Mouse (Mus musculus): ENCODE data around the gene Heatr6. TPM values are rescaled to one million over a fixed set of nuclear protein-coding genes. Genes with fewer than 3 reads are reported as not detected.

Gene Heatr6
- polyA plus RNA-seq, 1 experiment from 2014 or later, result 25.7 TPM

DNA sequence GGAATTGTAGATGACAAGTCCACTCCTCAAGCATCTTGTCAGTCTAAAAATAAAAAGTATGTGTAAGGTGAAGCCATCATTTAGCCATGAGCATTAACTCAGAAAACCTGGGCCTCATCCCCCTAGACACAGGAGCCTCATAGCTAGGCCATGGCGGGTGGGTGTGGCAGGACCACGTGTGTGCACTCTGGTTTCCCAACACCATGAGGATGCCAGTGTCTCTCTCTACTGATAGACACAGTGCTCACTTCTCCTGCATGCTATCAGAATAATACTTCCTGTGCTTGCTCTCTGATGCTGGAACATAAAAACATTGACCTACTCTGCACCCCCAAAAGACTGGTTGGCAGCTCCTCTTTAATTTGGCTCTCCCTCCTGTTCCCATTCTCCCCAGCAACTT is 17.6 kb upstream of the Heatr6 start:
- WGBS, result 77% methylated on average over 2 of the region's 2 CpGs

GRCm38 (mm10) chr11:83737109-83737558 is 16.4 kb upstream of the Heatr6 start:
- Histone ChIP-seq H3K4me2 (no peak overlapping the region), H3K9me3 (no peaks in the 10 kb centered on the region), H3K9ac (no peak overlapping the region), H3K36me3 (no peaks in the 10 kb centered on the region), H3K4me1 (no peaks in the 10 kb centered on the region), H3K27ac (no peak overlapping the region), H3K4me3 (no peak overlapping the region), H3K27me3 (peaks cover 11% of the 10 kb centered on the region)
- no peak for ATAC-seq (ENCODE audit: insufficient number of reproducible peaks, low FRiP score, low TSS enrichment, low read depth)
- WGBS, result 77% methylated on average over 3 of the region's 3 CpGs

More for the DNA sequence above, 17.6 kb upstream of the Heatr6 start:
- no peaks in the 10 kb centered on the region for H3K36me3 ChIP-seq
- H3K27me3 ChIP-seq, result peaks cover 4% of the 10 kb centered on the region
- ATAC-seq (ENCODE audit: insufficient number of reproducible peaks, low FRiP score, low TSS enrichment, low read depth), result no peak
- no peak overlapping the region for H3K27ac ChIP-seq
- H3K9me3 ChIP-seq, result no peaks in the 10 kb centered on the region
- no peak overlapping the region for H3K4me2 ChIP-seq
- no peak overlapping the region for H3K4me3 ChIP-seq
- no peak overlapping the region for H3K9ac ChIP-seq
- no peaks in the 10 kb centered on the region for H3K4me1 ChIP-seq

- H3K9ac ChIP-seq, result no peak overlapping the region
- whole genome bisulfite sequencing, result 18% methylated on average over 5 of the region's 5 CpGs
Measured at GRCm38 (mm10) chr11:83739241-83739640, 14.3 kb upstream of the Heatr6 start.

GRCm38 (mm10) chr11:83740443-83740991 is 13.0 kb upstream of the Heatr6 start:
- H3K9ac ChIP-seq, result no peak overlapping the region
- 74% methylated on average over 4 of the region's 4 CpGs for WGBS
- no peaks in the 10 kb centered on the region for H3K4me1 ChIP-seq
- H3K27ac ChIP-seq, result no peak overlapping the region
- H3K27me3 ChIP-seq, result peaks cover 15% of the 10 kb centered on the region
- ATAC-seq (ENCODE audit: insufficient number of reproducible peaks, low FRiP score, low TSS enrichment, low read depth), result no peak
- H3K36me3 ChIP-seq, result no peaks in the 10 kb centered on the region
- no peak overlapping the region for H3K4me2 ChIP-seq
- H3K9me3 ChIP-seq, result no peaks in the 10 kb centered on the region
- H3K4me3 ChIP-seq, result no peak overlapping the region

More at GRCm38 (mm10) chr11:83739241-83739640, 14.3 kb upstream of the Heatr6 start:
- H3K4me2 ChIP-seq, result no peak overlapping the region
- H3K4me3 ChIP-seq, result no peak overlapping the region
- no peak overlapping the region for H3K27ac ChIP-seq
- H3K4me1 ChIP-seq, result no peaks in the 10 kb centered on the region
- no peak for ATAC-seq (ENCODE audit: insufficient number of reproducible peaks, low FRiP score, low TSS enrichment, low read depth)
- peaks cover 11% of the 10 kb centered on the region for H3K27me3 ChIP-seq
- H3K9me3 ChIP-seq, result no peaks in the 10 kb centered on the region
- no peaks in the 10 kb centered on the region for H3K36me3 ChIP-seq

GRCm38 (mm10) chr11:83741841-83742240 is 11.7 kb upstream of the Heatr6 start:
- ATAC-seq (ENCODE audit: insufficient number of reproducible peaks, low FRiP score, low TSS enrichment, low read depth), result no peak
- H3K9me3 ChIP-seq, result no peaks in the 10 kb centered on the region
- no peak overlapping the region for H3K9ac ChIP-seq
- no peaks in the 10 kb centered on the region for H3K36me3 ChIP-seq
- 77% methylated on average over 5 of the region's 5 CpGs for WGBS
- H3K4me2 ChIP-seq, result no peak overlapping the region
- peaks cover 24% of the 10 kb centered on the region for H3K27me3 ChIP-seq
- no peak overlapping the region for H3K27ac ChIP-seq
- no peaks in the 10 kb centered on the region for H3K4me1 ChIP-seq
- no peak overlapping the region for H3K4me3 ChIP-seq

- 56% methylated on average over 9 of the region's 9 CpGs for WGBS
- Histone ChIP-seq H3K36me3 (no peaks in the 10 kb centered on the region), H3K27ac (no peak overlapping the region)
Measured at GRCm38 (mm10) chr11:83742731-83743355, 10.7 kb upstream of the Heatr6 start.

DNA sequence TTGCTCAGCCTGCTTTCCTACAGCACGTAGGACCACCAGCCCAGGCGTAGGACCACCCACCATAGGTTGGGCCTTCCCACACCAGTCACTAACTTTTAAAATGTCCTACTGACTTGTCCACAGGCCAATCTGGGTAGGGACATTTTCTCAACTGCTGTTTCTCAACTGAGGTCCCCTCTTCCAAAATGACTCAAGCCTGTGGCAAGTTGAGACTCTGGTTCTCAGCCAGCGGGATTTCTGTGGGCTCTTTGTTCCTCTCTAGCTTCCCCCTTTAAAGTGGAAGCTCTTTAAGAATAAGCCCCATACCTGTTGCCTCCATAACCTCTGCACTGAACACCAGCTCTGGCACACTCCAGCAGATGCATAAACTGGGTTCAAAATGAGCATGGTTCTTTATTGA is 10.0 kb upstream of the Heatr6 start:
- Histone ChIP-seq H3K9ac (no peak overlapping the region), H3K27me3 (peaks cover 36% of the 10 kb centered on the region), H3K4me1 (no peaks in the 10 kb centered on the region), H3K4me2 (no peak overlapping the region), H3K4me3 (no peak overlapping the region), H3K9me3 (no peaks in the 10 kb centered on the region), H3K36me3 (no peaks in the 10 kb centered on the region), H3K27ac (no peak overlapping the region)
- WGBS, result 87% methylated on average over 3 of the region's 3 CpGs
- ATAC-seq (ENCODE audit: insufficient number of reproducible peaks, low FRiP score, low TSS enrichment, low read depth), result no peak

More at GRCm38 (mm10) chr11:83742731-83743355, 10.7 kb upstream of the Heatr6 start:
- Histone ChIP-seq H3K4me1 (no peaks in the 10 kb centered on the region), H3K4me2 (no peak overlapping the region), H3K9ac (no peak overlapping the region), H3K4me3 (no peak overlapping the region), H3K9me3 (no peaks in the 10 kb centered on the region), H3K27me3 (peaks cover 29% of the 10 kb centered on the region)
- ATAC-seq (ENCODE audit: insufficient number of reproducible peaks, low FRiP score, low TSS enrichment, low read depth), result no peak

DNA sequence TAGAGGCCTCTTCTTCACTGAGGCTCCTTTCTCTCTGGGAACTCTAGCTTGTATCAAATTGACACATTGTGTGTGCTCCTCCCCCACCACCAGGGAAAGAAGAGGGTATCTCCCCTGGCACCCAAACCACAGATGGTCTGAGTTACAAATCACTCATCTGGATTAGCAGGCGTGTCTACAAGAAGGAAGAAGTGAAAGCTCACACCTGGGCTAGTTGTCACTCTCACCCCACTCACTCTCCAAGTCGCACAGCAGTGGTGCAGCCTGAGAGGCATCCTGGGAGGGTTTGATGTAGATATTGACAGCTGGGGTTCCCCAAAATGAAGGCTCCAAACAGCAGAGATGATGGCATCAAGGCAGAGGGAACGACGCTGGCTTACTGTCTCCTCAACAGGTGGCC is 7.3 kb upstream of the Heatr6 start:
- H3K4me1 ChIP-seq, result no peaks in the 10 kb centered on the region

GRCm38 (mm10) chr11:83746681-83747080 is 6.8 kb upstream of the Heatr6 start, which contains the start of gene Wfdc21:
TSS of gene Wfdc21 (plus strand) at chr11:83746940.
- Histone ChIP-seq H3K4me2 (no peak within 1 kb of the TSS), H3K4me1 (no peaks in the 10 kb centered on the region), H3K9me3 (no peaks in the 10 kb centered on the region), H3K27me3 (peaks cover 31% of the 10 kb centered on the region), H3K4me3 (no peak within 1 kb of the TSS), H3K27ac (no peak within 1 kb of the TSS), H3K9ac (no peak within 1 kb of the TSS), H3K36me3 (no peaks in the 10 kb centered on the region)
- ATAC-seq (ENCODE audit: insufficient number of reproducible peaks, low FRiP score, low TSS enrichment, low read depth), result no peak
- 65% methylated on average over 5 of the region's 5 CpGs for WGBS

More for the DNA sequence above, 7.3 kb upstream of the Heatr6 start:
- H3K9me3 ChIP-seq, result no peaks in the 10 kb centered on the region
- no peak overlapping the region for H3K4me2 ChIP-seq
- peaks cover 30% of the 10 kb centered on the region for H3K27me3 ChIP-seq
- H3K4me3 ChIP-seq, result no peak overlapping the region
- ATAC-seq (ENCODE audit: insufficient number of reproducible peaks, low FRiP score, low TSS enrichment, low read depth), result no peak
- no peaks in the 10 kb centered on the region for H3K36me3 ChIP-seq
- 49% methylated on average over 4 of the region's 4 CpGs for WGBS
- no peak overlapping the region for H3K9ac ChIP-seq
- H3K27ac ChIP-seq, result no peak overlapping the region

DNA sequence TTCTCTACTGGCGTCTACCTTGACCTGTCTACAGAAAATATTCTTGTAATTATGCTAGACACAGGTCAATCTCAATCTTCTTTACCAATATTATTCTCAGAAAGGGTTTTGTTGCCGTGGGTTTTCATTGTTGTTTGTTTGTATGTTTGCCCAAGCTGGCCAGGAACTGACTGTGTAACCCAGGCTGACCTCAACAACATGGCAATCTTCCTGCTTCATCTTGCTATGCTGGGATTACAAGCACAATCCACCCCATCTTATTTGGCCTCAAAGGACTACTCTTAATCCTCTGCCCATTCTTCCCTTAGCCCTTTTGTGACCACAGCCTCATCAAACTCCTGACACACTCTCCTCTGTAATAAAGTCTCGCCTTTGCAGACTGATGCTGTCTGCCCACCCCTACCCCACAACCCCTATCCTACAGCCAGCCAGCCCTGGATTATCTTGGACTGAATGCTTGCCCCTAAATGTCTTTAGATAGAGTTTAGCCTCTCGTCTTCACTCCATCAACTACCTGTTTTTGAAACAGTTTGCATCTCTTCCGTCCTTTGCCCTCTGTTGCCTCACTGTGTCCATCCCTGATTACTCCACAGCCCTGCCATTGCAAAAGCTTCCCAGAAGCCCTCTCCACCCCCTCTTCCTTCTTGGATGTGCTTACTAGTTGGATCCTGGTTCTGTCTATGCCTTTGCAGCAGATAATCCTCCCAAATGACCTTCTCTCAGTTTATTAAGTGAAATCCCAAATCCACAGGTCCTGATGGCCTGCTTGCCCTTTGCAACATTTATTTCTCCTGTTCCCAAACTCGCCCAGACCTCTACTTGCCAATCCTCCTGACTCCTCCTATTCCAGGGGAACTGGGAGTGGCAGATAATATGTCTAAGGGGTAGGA is 5.9 kb upstream of the Heatr6 start:
- Histone ChIP-seq H3K27me3 (peaks cover 36% of the 10 kb centered on the region), H3K4me1 (no peaks in the 10 kb centered on the region), H3K9ac (no peak overlapping the region), H3K4me2 (no peak overlapping the region), H3K36me3 (no peaks in the 10 kb centered on the region), H3K9me3 (no peaks in the 10 kb centered on the region), H3K4me3 (no peak overlapping the region), H3K27ac (no peak overlapping the region)
- 60% methylated on average over 6 of the region's 6 CpGs for WGBS
- ATAC-seq (ENCODE audit: insufficient number of reproducible peaks, low FRiP score, low TSS enrichment, low read depth), result no peak

DNA sequence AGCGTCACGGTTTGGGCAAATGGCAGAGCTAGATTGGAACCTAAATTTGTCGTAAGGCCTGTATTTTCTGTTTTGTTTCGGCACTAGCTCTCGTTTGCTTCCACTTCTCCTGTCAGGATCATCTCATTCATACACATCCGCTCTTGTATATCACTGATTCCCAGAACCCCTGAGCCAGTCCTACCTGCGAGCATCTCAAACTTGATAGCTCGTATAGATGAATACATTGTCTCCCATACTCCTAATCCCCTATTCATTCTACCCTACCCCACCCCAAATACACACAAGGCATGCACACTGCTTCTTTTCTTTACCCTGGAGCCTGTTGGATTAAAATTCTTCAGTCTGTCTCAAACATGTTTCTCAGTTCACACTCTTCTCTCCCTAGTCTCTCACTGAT is 731 bp downstream of the Heatr6 start:
- Histone ChIP-seq H3K27ac (peak overlapping the region; percentile 84; the same call in 1 of the 2 replicates), H3K27me3 (peaks cover 10% of the 10 kb centered on the region)
- 8% methylated on average over 8 of the region's 8 CpGs for WGBS

DNA sequence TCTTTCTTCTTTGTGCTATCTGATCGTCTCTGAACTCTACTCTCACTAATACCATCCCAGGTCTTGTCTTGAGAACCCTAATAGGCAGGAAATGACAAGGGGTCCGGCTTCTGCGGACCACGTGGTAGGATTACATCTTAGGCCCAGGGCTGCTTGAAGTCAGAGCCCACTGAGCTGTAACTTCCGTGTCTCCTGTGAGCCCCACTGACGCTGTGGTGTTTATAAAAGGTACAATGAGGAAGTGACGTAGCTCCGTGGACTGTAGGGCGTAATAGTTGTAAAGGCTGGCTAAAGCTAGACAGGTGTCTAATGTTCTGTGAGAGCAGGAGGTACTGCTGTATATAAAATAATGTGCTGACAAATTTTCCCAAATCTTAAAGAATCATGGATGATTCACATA is 13.8 kb downstream of the Heatr6 start:
- WGBS, result 90% methylated on average over 9 of the region's 9 CpGs
- Histone ChIP-seq H3K9ac (no peak overlapping the region), H3K9me3 (no peaks in the 10 kb centered on the region), H3K4me3 (no peak overlapping the region), H3K27ac (no peak overlapping the region), H3K4me1 (no peaks in the 10 kb centered on the region), H3K27me3 (no peaks in the 10 kb centered on the region), H3K36me3 (peaks cover 96% of the 10 kb centered on the region), H3K4me2 (no peak overlapping the region)
- no peak for ATAC-seq (ENCODE audit: insufficient number of reproducible peaks, low FRiP score, low TSS enrichment, low read depth)

More for the DNA sequence above, 731 bp downstream of the Heatr6 start:
- peak overlapping the region; percentile 61 for H3K4me2 ChIP-seq
- peaks cover 10% of the 10 kb centered on the region for H3K4me1 ChIP-seq
- peak overlapping the region; percentile 91 for H3K4me3 ChIP-seq
- H3K36me3 ChIP-seq, result peaks cover 31% of the 10 kb centered on the region
- H3K9me3 ChIP-seq, result no peaks in the 10 kb centered on the region
- ATAC-seq (ENCODE audit: insufficient number of reproducible peaks, low FRiP score, low TSS enrichment, low read depth), result no peak
- H3K9ac ChIP-seq, result peak overlapping the region; percentile 66
